ENCODE assay signal across 11 mouse cellular contexts in the genomic region with DNA sequence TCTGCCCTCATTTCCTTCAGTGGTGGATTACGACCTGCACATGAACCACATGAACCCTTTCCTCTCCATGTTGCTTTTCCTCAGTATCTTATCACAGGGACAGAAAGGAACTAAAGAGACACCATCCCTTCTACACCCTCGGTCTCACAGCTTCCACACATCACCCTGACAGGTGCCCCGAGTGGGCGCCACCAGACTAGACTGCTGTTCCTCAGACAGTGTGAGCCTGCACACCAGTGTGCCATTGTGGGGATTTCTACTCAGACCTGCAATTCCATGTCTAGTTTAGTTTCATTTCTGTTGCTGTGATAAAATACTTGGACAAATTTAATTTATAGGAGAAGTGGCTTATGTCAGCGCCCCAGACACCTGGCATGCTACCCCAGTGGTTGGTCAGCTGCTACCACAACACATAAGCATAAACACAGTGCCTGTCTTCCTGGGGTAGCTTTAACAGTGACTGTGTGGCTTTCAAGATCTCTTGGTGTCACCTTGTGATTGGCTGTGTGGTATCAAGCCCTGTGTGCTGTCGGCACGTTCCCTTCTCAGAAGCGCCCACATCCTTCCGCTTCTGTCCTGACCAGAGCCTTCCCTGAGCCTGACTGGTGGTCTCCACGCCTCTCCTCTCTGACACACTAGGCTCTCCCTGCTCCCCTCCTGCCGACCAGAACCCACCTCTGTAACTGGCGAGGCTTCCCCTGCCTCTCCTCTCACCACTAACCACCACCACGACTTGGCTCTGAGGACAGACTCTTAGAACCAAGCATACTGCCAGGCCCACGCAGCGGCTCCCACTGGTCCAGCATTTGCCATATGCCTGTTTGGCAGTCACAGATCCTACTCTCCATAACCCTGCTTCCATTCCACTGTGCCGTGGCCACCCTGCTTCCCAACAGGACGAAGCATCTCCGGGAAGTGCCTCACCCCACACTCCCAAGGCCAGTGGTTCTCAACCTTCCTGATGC. TPM values are rescaled to one million over a fixed set of nuclear protein-coding genes. Genes with fewer than 3 reads are reported as not detected.
A peak's percentile ranks its signal among the peaks of the same experiment; 100 is the strongest.
DNase-seq lines count a peak whose midpoint lies in the region; ATAC-seq and TF ChIP-seq lines count a peak whose summit lies in the region.
"Had no signal": no experiment of that assay in that cellular context is flagged by ENCODE, and none has a peak within 500 bp of the region (broad histone marks: within the 10 kb centered on the region; RNA-seq: fewer than 3 reads in every experiment).

No protein-coding gene starts in this region.

- no peak overlapping the region for H3K4me3 ChIP-seq in bone marrow, adult 2 months (replicated peaks; ENCODE audit: control insufficient read depth, low read depth, low read length)
- H3K4me3 ChIP-seq in liver, adult 2 months (ENCODE audit: insufficient read depth, low read depth, low read length) = no peak overlapping the region
- no peak overlapping the region for H3K4me3 ChIP-seq in forebrain, embryonic 16.5 days (replicated peaks; ENCODE audit: low read length)
- H3K4me3 ChIP-seq in forebrain, embryonic 10.5 days = no peak overlapping the region
- no peak overlapping the region for H3K4me3 ChIP-seq in hindbrain, embryonic 12.5 days
- H3K4me3 ChIP-seq: heart, adult 2 months; limb, embryonic 12.5 days had no signal

- H3K27me3 ChIP-seq in liver, adult 2 months (ENCODE audit: control insufficient read depth, insufficient read depth, low read length) = no peaks in the 10 kb centered on the region
- no peaks in the 10 kb centered on the region for H3K27me3 ChIP-seq in splenic B cell, adult 2 months (ENCODE audit: control insufficient read depth, insufficient read depth, low read length, poor library complexity, severe bottlenecking)
- no peaks in the 10 kb centered on the region for H3K27me3 ChIP-seq in forebrain, embryonic 16.5 days (replicated peaks; ENCODE audit: control insufficient read depth, insufficient read depth, low read length)
- no peaks in the 10 kb centered on the region for H3K27me3 ChIP-seq in forebrain, embryonic 10.5 days (ENCODE audit: poor library complexity, severe bottlenecking)
- H3K27me3 ChIP-seq in hindbrain, embryonic 12.5 days = no peaks in the 10 kb centered on the region
- H3K27me3 ChIP-seq: limb, embryonic 12.5 days had no signal

- 13% methylated on average over 18 of the region's 18 CpGs for WGBS in bone marrow, adult 2 months
- 82% methylated on average over 18 of the region's 18 CpGs for WGBS in liver, adult 2 months
- 92% methylated on average over 18 of the region's 18 CpGs for WGBS in forebrain, embryonic 16.5 days
- WGBS in forebrain, embryonic 10.5 days = 91% methylated on average over 18 of the region's 18 CpGs
- 87% methylated on average over 18 of the region's 18 CpGs for WGBS in hindbrain, embryonic 12.5 days

- no peaks in the 10 kb centered on the region for H3K79me2 ChIP-seq in liver, adult 2 months (ENCODE audit: control insufficient read depth, insufficient read depth, low read length)

- no peak overlapping the region for H3K9ac ChIP-seq in liver, adult 2 months (ENCODE audit: low read depth, low read length)
- H3K9ac ChIP-seq in forebrain, embryonic 16.5 days (replicated peaks; ENCODE audit: low read depth, low read length) = no peak overlapping the region
- H3K9ac ChIP-seq in hindbrain, embryonic 12.5 days = no peak overlapping the region
- H3K9ac ChIP-seq: limb, embryonic 12.5 days had no signal

- no peaks in the 10 kb centered on the region for H3K36me3 ChIP-seq in liver, adult 2 months (ENCODE audit: control insufficient read depth, insufficient read depth, low read length)
- H3K36me3 ChIP-seq in splenic B cell, adult 2 months (ENCODE audit: control insufficient read depth, insufficient read depth, low read length, poor library complexity, severe bottlenecking) = peaks cover 2% of the 10 kb centered on the region; the same call in 1 of the 2 replicates
- H3K36me3 ChIP-seq in forebrain, embryonic 16.5 days (ENCODE audit: control insufficient read depth, insufficient read depth) = peaks cover 4% of the 10 kb centered on the region
- peaks cover 71% of the 10 kb centered on the region for H3K36me3 ChIP-seq in forebrain, embryonic 10.5 days (replicated peaks)
- H3K36me3 ChIP-seq in hindbrain, embryonic 12.5 days = peaks cover 34% of the 10 kb centered on the region
- H3K36me3 ChIP-seq: G1E had no signal

- peak overlapping the region; percentile 67 for H3K27ac ChIP-seq in bone marrow, adult 2 months (ENCODE audit: control insufficient read depth, insufficient read depth, low read depth, low read length, poor library complexity)
- H3K27ac ChIP-seq in liver, adult 2 months (replicated peaks; ENCODE audit: insufficient read depth, low read depth, low read length) = no peak overlapping the region
- no peak overlapping the region for H3K27ac ChIP-seq in forebrain, embryonic 16.5 days (ENCODE audit: low read length)
- no peak overlapping the region for H3K27ac ChIP-seq in forebrain, embryonic 10.5 days
- no peak overlapping the region for H3K27ac ChIP-seq in hindbrain, embryonic 12.5 days
- H3K27ac ChIP-seq: heart, adult 2 months; limb, embryonic 12.5 days had no signal

- no peaks in the 10 kb centered on the region for H3K9me3 ChIP-seq in forebrain, embryonic 16.5 days (ENCODE audit: control insufficient read depth, low read length)
- H3K9me3 ChIP-seq in forebrain, embryonic 10.5 days = no peaks in the 10 kb centered on the region
- H3K9me3 ChIP-seq in hindbrain, embryonic 12.5 days (replicated peaks) = no peaks in the 10 kb centered on the region
- H3K9me3 ChIP-seq: G1E; limb, embryonic 12.5 days had no signal

- peaks cover 7% of the 10 kb centered on the region for H3K4me1 ChIP-seq in bone marrow, adult 2 months (ENCODE audit: control insufficient read depth, insufficient read depth, low read length)
- no peaks in the 10 kb centered on the region for H3K4me1 ChIP-seq in liver, adult 2 months (ENCODE audit: control insufficient read depth, insufficient read depth, low read length)
- no peaks in the 10 kb centered on the region for H3K4me1 ChIP-seq in forebrain, embryonic 16.5 days (replicated peaks; ENCODE audit: control insufficient read depth, insufficient read depth, low read length)
- H3K4me1 ChIP-seq in forebrain, embryonic 10.5 days = no peaks in the 10 kb centered on the region
- H3K4me1 ChIP-seq in hindbrain, embryonic 12.5 days = no peaks in the 10 kb centered on the region

- no peak overlapping the region for H3K4me2 ChIP-seq in forebrain, embryonic 16.5 days (ENCODE audit: low read length)
- no peak overlapping the region for H3K4me2 ChIP-seq in hindbrain, embryonic 12.5 days (replicated peaks)
- H3K4me2 ChIP-seq: limb, embryonic 12.5 days had no signal

- DNase-seq in layer of hippocampus, adult 18-20 months (ENCODE audit: low spot score in 2 of 2) = peak; percentile 28 to 66
- no peak for DNase-seq in layer of hippocampus, postnatal 14 days (ENCODE audit: low spot score in 2 of 2)
- DNase-seq in liver, adult 2 months (ENCODE audit: extremely low read depth, low read depth, low spot score) = peak; percentile 13
- DNase-seq in splenic B cell, adult 2 months (ENCODE audit: low read depth, low spot score) = peak; percentile 62
- DNase-seq in forebrain, embryonic 10.5 days (ENCODE audit: extremely low spot score, low spot score) = no peak

- no peak for TF ChIP-seq POLR2A in bone marrow, adult 2 months (IDR thresholded peaks at IDR 0.05; ENCODE audit: borderline replicate concordance, control insufficient read depth, low read depth, low read length)
- TF ChIP-seq POLR2A in liver, adult 2 months (IDR thresholded peaks at IDR 0.05; ENCODE audit: extremely low read depth, insufficient read depth, low read length) = no peak

- ATAC-seq in forebrain, embryonic 16.5 days = no peak
- no peak for ATAC-seq in hindbrain, embryonic 12.5 days (ENCODE audit: low FRiP score)

- TF ChIP-seq CTCF in bone marrow, adult 2 months (IDR thresholded peaks at IDR 0.05; ENCODE audit: control insufficient read depth, insufficient read depth, low read length) = no peak
- TF ChIP-seq CTCF in liver, adult 2 months (IDR thresholded peaks at IDR 0.05; ENCODE audit: low read depth, low read length) = no peak

RNA-seq across cellular contexts. Expression of gene Panx1, which starts 27.2 kb away (rescaled TPM):
- total RNA-seq in layer of hippocampus, adult 18-20 months (2021) = 10 to 100 TPM; 26.3 to 27.0 TPM
- 10 to 100 TPM; 42.4 to 48.1 TPM for total RNA-seq in layer of hippocampus, postnatal 14 days (2021)
- 6.9 and 11.4 TPM in 2 replicates for polyA plus RNA-seq in bone marrow, adult 2 months (2011; ENCODE audit: insufficient read depth, insufficient read length, low replicate concordance, missing spikeins)
- 1.0 and 1.7 TPM in 2 replicates for total RNA-seq in liver, adult 2 months (2014; rRNA removed)
- 0.88 and 1.0 TPM in 2 replicates for polyA plus RNA-seq in liver, adult 2 months (2012; rRNA removed)
- polyA plus RNA-seq in forebrain, embryonic 16.5 days (2015; fragmentation: Nextera tagmentation; extraction: Ambion mirVana) = 136 and 138 TPM in 2 replicates
- polyA plus RNA-seq in forebrain, embryonic 10.5 days (2016; fragmentation: Nextera tagmentation; extraction: Ambion mirVana) = 68.8 and 69.9 TPM in 2 replicates
- 104 and 114 TPM in 2 replicates for polyA plus RNA-seq in hindbrain, embryonic 12.5 days (2016; fragmentation: Nextera tagmentation; extraction: Ambion mirVana)
- polyA plus RNA-seq: G1E had no signal

Comparison
In these comparisons a context has a peak if more than half of its experiments do, and no peak if none do; other contexts are left out.
1. DNase-seq: peak in layer of hippocampus, adult 18-20 months (2 of 2), liver, adult 2 months (single experiment) and splenic B cell, adult 2 months (single experiment); none in layer of hippocampus, postnatal 14 days (0 of 2) and forebrain, embryonic 10.5 days (single experiment).